Mouse (Mus musculus): ENCODE measurements around the gene Hcn1.

- TF ChIP-seq CTCF (conservative IDR thresholded peaks at IDR 0.05; ENCODE audit: low read length) (no peak), NANOG (IDR thresholded peaks at IDR 0.05; ENCODE audit: borderline replicate concordance, low read length) (no peak), POU5F1 (IDR thresholded peaks at IDR 0.05; ENCODE audit: borderline replicate concordance, low read length) (no peak)
Measured at GRCm38 (mm10) chr13:117975382-117975781, 373.3 kb downstream of the Hcn1 start.

All from E14TG2a.4 (cell line).